Mouse (Mus musculus) lung, embryonic 16.5 days (tissue): ENCODE data around the gene Ino80e. TPM values are rescaled to one million over a fixed set of nuclear protein-coding genes. Genes with fewer than 3 reads are reported as not detected.

Experiments used
- ATAC-seq: fragments of 200-750 bp; cut with Nextera tagmentation; 2 replicates; pipeline ENCODE4 v1.8.0; 2017; ENCODE audit warnings: low read depth, mild to moderate bottlenecking, moderate library complexity
- H3K27ac ChIP-seq: fragments of 300-500 bp; sonication (generic); 2 replicates; pipeline ENCODE4 v1.5.1; 2014; ENCODE audit warnings: mild to moderate bottlenecking, control low read depth, low read length
- H3K27me3 ChIP-seq: fragments of 300-500 bp; sonication (generic); 2 replicates; pipeline ENCODE4 v1.6.1; 2014; ENCODE audit warnings: low read depth, low read length, mixed read lengths; ENCODE audit not compliant: control insufficient read depth, insufficient read depth
- H3K36me3 ChIP-seq: fragments of 300-500 bp; sonication (generic); 2 replicates; pipeline ENCODE4 v1.6.1; 2014; ENCODE audit warnings: low read length; ENCODE audit not compliant: control insufficient read depth, insufficient read depth
- H3K4me1 ChIP-seq: fragments of 300-500 bp; sonication (generic); replicated peaks from 2 replicates; pipeline ENCODE4 v1.6.1; 2014; ENCODE audit warnings: low read length, mixed read lengths; ENCODE audit not compliant: control insufficient read depth, insufficient read depth
- H3K4me2 ChIP-seq: fragments of 300-500 bp; sonication (generic); 2 replicates; pipeline ENCODE4 v1.6.1; 2014; ENCODE audit warnings: low read depth, low read length, control low read depth
- H3K4me3 ChIP-seq: fragments of 300-500 bp; sonication (generic); 2 replicates; pipeline ENCODE4 v1.5.1; 2014; ENCODE audit warnings: mild to moderate bottlenecking, low read length, control low read depth
- H3K9ac ChIP-seq: fragments of 300-500 bp; sonication (generic); 2 replicates; pipeline ENCODE4 v1.6.1; 2014; ENCODE audit warnings: low read length, control low read depth
- H3K9me3 ChIP-seq: fragments of 300-500 bp; sonication (generic); 2 replicates; pipeline ENCODE4 v1.6.1; 2016; ENCODE audit warnings: low read length; ENCODE audit not compliant: control insufficient read depth
- WGBS: fragments of 180-500 bp; shearing (Covaris S2); extraction: QIAGEN DNeasy Blood & Tissue Kit; methylation state at CpG from one replicate; pipeline ENCODE4 v1.1.7; 2014; 5-methylcytosine and 5-hydroxymethylcytosine counted together
- polyA plus RNA-seq: library from polyadenylated mRNA; unstranded; fragments of >200 nt; fragmentation: Nextera tagmentation; extraction: Ambion mirVana; gene quantifications from 2 replicates; pipeline ENCODE4 v1.2.1, GENCODE M21; 2015

The Ino80e gene
- polyA plus RNA-seq, 1 experiment from 2014 or later, result 89.3 TPM

DNA sequence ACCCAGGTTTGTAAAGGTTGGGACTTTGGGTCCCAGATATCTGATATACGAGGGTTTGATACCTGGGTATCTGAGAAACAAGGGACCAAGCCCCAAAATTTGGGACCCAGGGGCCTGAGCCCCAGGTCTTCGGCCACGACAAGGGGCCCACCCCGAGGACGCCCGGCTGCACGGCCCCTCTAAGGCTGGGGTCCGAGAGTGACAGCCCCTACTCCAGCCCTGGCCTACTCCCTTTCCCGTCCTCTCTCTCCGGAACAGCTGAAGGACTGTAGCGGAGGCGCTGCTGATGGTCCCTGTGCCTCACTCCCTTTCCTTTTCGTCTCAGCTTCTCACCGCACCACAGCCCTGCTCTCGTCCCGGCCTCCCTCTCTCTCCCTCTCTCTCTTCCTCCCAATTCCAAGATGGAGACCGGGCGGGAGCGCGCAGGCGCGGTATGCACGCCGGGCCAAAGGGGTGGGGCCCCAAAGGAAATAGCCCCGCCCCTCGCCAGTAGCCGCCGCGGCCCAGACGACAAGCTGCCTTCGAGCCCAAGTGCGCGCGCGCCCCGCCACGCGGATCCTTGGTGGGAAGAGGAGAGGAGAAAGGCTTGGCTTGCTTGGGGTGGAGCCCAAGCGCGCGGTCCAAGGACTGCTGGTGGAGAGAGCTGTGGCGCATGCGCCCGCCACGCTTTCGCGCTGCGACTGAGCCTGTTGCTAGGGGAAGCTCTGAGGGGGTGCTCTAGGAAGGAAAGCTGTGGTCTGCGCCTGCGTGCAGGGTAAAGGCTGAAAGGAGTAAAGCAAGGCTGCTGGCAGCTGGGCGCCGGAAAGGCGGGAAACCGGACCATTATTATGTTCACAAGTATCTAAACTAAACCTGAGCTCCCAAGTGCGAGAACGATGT, 22.3 kb upstream of the Ino80e start, which contains the start of gene Taok2:
Taok2 (minus strand) TSS at position 418 of the 879 bp plus-strand sequence.
- H3K27ac ChIP-seq, result peak within 1 kb of the TSS; percentile 95
- no peaks in the 10 kb centered on the region for H3K27me3 ChIP-seq
- WGBS, result under 1% methylated on average over 54 of the region's 56 CpGs
- H3K4me2 ChIP-seq, result peak within 1 kb of the TSS; percentile 65
- H3K36me3 ChIP-seq, result peaks cover 4% of the 10 kb centered on the region
- ATAC-seq, result peak; percentile 98
- peak within 1 kb of the TSS; percentile 76 for H3K4me3 ChIP-seq
- H3K9ac ChIP-seq, result peak within 1 kb of the TSS; percentile 88
- H3K4me1 ChIP-seq, result peaks cover 19% of the 10 kb centered on the region
- no peaks in the 10 kb centered on the region for H3K9me3 ChIP-seq

- H3K27ac ChIP-seq, result peak overlapping the region; percentile 95
- no peaks in the 10 kb centered on the region for H3K27me3 ChIP-seq
- 1% methylated on average over 14 of the region's 15 CpGs for WGBS
- peaks cover 19% of the 10 kb centered on the region for H3K4me1 ChIP-seq
- H3K9ac ChIP-seq, result peak overlapping the region; percentile 88
- H3K4me3 ChIP-seq, result peak overlapping the region; percentile 76
- H3K4me2 ChIP-seq, result peak overlapping the region; percentile 65
- peaks cover 12% of the 10 kb centered on the region for H3K36me3 ChIP-seq
- ATAC-seq, result no peak
- no peaks in the 10 kb centered on the region for H3K9me3 ChIP-seq
Observed at GRCm38 (mm10) chr7:126883731-126884181, 21.6 kb upstream of the Ino80e start.

GRCm38 (mm10) chr7:126881040-126881439, 18.9 kb upstream of the Ino80e start:
- Histone ChIP-seq H3K27ac (peak overlapping the region; percentile 68), H3K9me3 (no peaks in the 10 kb centered on the region), H3K4me3 (peak overlapping the region; percentile 76; the same call in 1 of the 2 replicates), H3K27me3 (no peaks in the 10 kb centered on the region), H3K36me3 (peaks cover 32% of the 10 kb centered on the region), H3K4me1 (peaks cover 19% of the 10 kb centered on the region), H3K9ac (no peak overlapping the region), H3K4me2 (peak overlapping the region; percentile 65)
- ATAC-seq, result no peak
- WGBS, result 61% methylated on average over 6 of the region's 6 CpGs

GRCm38 (mm10) chr7:126877239-126877638, 15.1 kb upstream of the Ino80e start:
- H3K4me3 ChIP-seq, result no peak overlapping the region
- 100% methylated on average over 1 of the region's 1 CpGs for WGBS
- H3K9ac ChIP-seq, result no peak overlapping the region
- H3K27me3 ChIP-seq, result no peaks in the 10 kb centered on the region
- H3K27ac ChIP-seq, result no peak overlapping the region
- H3K36me3 ChIP-seq, result peaks cover 66% of the 10 kb centered on the region
- no peak for ATAC-seq
- H3K4me1 ChIP-seq, result peaks cover 8% of the 10 kb centered on the region
- no peak overlapping the region for H3K4me2 ChIP-seq
- no peaks in the 10 kb centered on the region for H3K9me3 ChIP-seq

- WGBS, result 94% methylated on average over 2 of the region's 2 CpGs
- ATAC-seq, result no peak
Observed at GRCm38 (mm10) chr7:126870520-126870891, 8.3 kb upstream of the Ino80e start.

GRCm38 (mm10) chr7:126869780-126870519, 7.8 kb upstream of the Ino80e start:
- WGBS, result 90% methylated on average over 23 of the region's 23 CpGs

More at GRCm38 (mm10) chr7:126870520-126870891, 8.3 kb upstream of the Ino80e start:
- Histone ChIP-seq H3K4me3 (no peak overlapping the region), H3K4me2 (no peak overlapping the region), H3K9ac (no peak overlapping the region), H3K27me3 (no peaks in the 10 kb centered on the region), H3K9me3 (no peaks in the 10 kb centered on the region), H3K4me1 (peaks cover 2% of the 10 kb centered on the region; the same call in 1 of the 2 replicates), H3K36me3 (peaks cover 72% of the 10 kb centered on the region), H3K27ac (no peak overlapping the region)

GRCm38 (mm10) chr7:126868003-126868402, 5.8 kb upstream of the Ino80e start:
- Histone ChIP-seq H3K9ac (no peak overlapping the region), H3K27ac (peak overlapping the region; percentile 34), H3K4me1 (peaks cover 19% of the 10 kb centered on the region), H3K36me3 (peaks cover 56% of the 10 kb centered on the region), H3K4me3 (no peak overlapping the region), H3K27me3 (no peaks in the 10 kb centered on the region), H3K9me3 (no peaks in the 10 kb centered on the region), H3K4me2 (no peak overlapping the region)
- peak; percentile 37; the same call in 1 of the 2 replicates for ATAC-seq
- 63% methylated on average over 12 of the region's 12 CpGs for WGBS

More at GRCm38 (mm10) chr7:126869780-126870519, 7.8 kb upstream of the Ino80e start:
- Histone ChIP-seq H3K27ac (no peak overlapping the region), H3K4me2 (no peak overlapping the region), H3K27me3 (no peaks in the 10 kb centered on the region), H3K4me3 (no peak overlapping the region), H3K9me3 (no peaks in the 10 kb centered on the region), H3K36me3 (peaks cover 75% of the 10 kb centered on the region), H3K4me1 (peaks cover 2% of the 10 kb centered on the region; the same call in 1 of the 2 replicates), H3K9ac (no peak overlapping the region)
- no peak for ATAC-seq

DNA sequence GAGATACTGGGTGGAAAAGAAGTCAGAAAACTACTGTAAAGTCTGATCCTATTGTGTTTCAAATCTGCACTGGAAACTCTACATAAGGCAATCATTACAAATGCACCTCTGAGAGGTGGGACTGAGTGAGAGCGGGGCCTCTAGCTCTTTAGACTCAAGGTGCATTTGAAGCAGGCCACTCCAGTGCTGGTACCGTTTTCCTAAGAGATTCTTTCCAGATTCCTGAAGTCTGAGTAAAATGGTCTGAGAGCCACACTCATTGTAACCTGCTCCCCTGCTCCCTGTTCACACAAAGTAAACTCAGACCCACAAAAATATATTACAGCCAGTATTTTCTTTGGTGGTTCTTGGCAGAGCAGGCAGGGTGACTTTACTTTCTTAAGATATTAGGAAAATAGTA, 5.4 kb upstream of the Ino80e start:
- Histone ChIP-seq H3K9me3 (no peaks in the 10 kb centered on the region), H3K4me3 (no peak overlapping the region), H3K27ac (peak overlapping the region; percentile 65), H3K36me3 (peaks cover 51% of the 10 kb centered on the region), H3K9ac (no peak overlapping the region), H3K27me3 (no peaks in the 10 kb centered on the region), H3K4me2 (no peak overlapping the region), H3K4me1 (peaks cover 22% of the 10 kb centered on the region)
- ATAC-seq, result no peak
- WGBS, result 63% methylated on average over 2 of the region's 2 CpGs

GRCm38 (mm10) chr7:126863791-126864190, 1.6 kb upstream of the Ino80e start:
- WGBS, result 54% methylated on average over 6 of the region's 6 CpGs
- H3K27me3 ChIP-seq, result no peaks in the 10 kb centered on the region
- peak overlapping the region; percentile 77 for H3K9ac ChIP-seq
- peak overlapping the region; percentile 69 for H3K4me3 ChIP-seq
- H3K4me1 ChIP-seq, result peaks cover 25% of the 10 kb centered on the region
- H3K4me2 ChIP-seq, result peak overlapping the region; percentile 83
- no peak for ATAC-seq
- peaks cover 27% of the 10 kb centered on the region for H3K36me3 ChIP-seq
- H3K27ac ChIP-seq, result no peak overlapping the region; the same call in 1 of the 2 replicates
- H3K9me3 ChIP-seq, result no peaks in the 10 kb centered on the region
